Mouse (Mus musculus) heart, adult 2 months (tissue): ENCODE measurements around the gene Snx15.

Source experiments
- CTCF ChIP-seq: fragments of 200-600 bp; IDR thresholded peaks from 2 replicates; pipeline ENCODE4 v1.8.1; 2022; ENCODE audit warnings: antibody characterized with exemption, mild to moderate bottlenecking, moderate library complexity
- EP300 ChIP-seq: fragments of 200-500 bp; IDR thresholded peaks from 2 replicates; pipeline ENCODE4 v1.6.1; 2011; ENCODE audit warnings: low read depth, low read length, control low read depth; ENCODE audit not compliant: insufficient read depth
- POLR2A ChIP-seq: fragments of 200-500 bp; IDR thresholded peaks from 2 replicates; pipeline ENCODE4 v1.6.1; 2011; ENCODE audit warnings: mild to moderate bottlenecking, low read depth, low read length, control low read depth; ENCODE audit not compliant: insufficient read depth

DNA sequence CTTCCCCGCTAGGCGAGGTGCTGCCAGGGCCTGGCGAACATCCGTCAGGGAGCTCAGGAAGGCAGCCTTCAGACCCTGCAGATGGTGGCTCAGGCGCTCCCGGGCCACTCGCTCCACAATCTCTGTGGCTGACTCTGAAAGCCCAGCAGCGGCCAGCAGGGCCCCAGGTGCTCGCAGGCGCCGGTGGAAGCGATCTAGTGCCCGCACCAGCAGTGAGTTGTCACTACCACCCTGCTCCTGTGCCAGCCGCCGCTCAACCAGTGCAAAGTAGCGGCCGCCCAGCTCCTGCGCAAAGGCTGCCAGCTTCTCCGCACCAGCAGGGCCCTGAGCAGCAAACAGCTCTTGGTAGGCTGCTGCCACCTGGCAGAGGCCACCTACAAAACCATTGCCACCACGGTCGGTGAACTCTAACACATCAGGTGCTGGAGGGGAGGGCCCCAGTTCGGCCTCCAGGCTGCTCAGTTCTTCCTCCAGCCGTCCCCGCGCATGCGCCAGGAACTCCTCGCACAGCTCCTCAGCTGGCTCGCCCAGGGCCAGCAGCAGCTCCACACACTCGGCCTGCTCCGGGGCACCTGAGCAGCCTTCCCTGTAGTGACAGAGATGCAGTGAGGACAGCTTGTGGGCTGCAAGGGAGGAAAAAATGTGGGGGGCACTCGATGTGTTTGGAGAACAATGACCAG, 57.4 kb downstream of the Snx15 start:
- TF ChIP-seq CTCF = no peak
- TF ChIP-seq POLR2A = no peak
- TF ChIP-seq EP300 = no peak
